Mouse (Mus musculus): ENCODE measurements at regions not wholly inside any gene's neighbourhood (a gene's known extent, or its start where the extent isn't known, plus 50 kb on each side); places are given as distances from the start of the nearest gene placed in this dataset.

GRCm38 (mm10) chr4:87452122-87452521 is 221.8 kb upstream of the Slc24a2 start:
- TF ChIP-seq CTCF (IDR thresholded peaks at IDR 0.05; ENCODE audit: low read depth) (no peak), EP300 (IDR thresholded peaks at IDR 0.05; ENCODE audit: low read depth) (no peak)

Measured in liver, embryonic 14.5 days (tissue).